Mouse (Mus musculus) splenic B cell, adult 2 months (primary cell): ENCODE data around the gene Fam25c.

ENCODE experiments used
- DNase-seq: peaks from one replicate; pipeline ENCODE4 v3.0.0-alpha.2; 2011; ENCODE audit warnings: low read depth, low spot score
- H3K27me3 ChIP-seq: 2 replicates; pipeline ENCODE4 v1.6.1; 2012; ENCODE audit warnings: mild to moderate bottlenecking, low read length, moderate library complexity, mixed read lengths; ENCODE audit not compliant: control insufficient read depth, poor library complexity, insufficient read depth, severe bottlenecking
- H3K36me3 ChIP-seq: 2 replicates; pipeline ENCODE4 v1.6.1; 2012; ENCODE audit warnings: mild to moderate bottlenecking, low read length, moderate library complexity, mixed read lengths; ENCODE audit not compliant: control insufficient read depth, poor library complexity, insufficient read depth, severe bottlenecking

The Fam25c gene

GRCm38 (mm10) chr14:34353326-34353725, 1.9 kb downstream of the Fam25c start:
- no peaks in the 10 kb centered on the region for H3K36me3 ChIP-seq
- no peaks in the 10 kb centered on the region for H3K27me3 ChIP-seq
- no peak for DNase-seq

GRCm38 (mm10) chr14:34352523-34352922, 2.7 kb downstream of the Fam25c start:
- DNase-seq: no peak
- H3K27me3 ChIP-seq: no peaks in the 10 kb centered on the region

GRCm38 (mm10) chr14:34351660-34352059, 3.6 kb downstream of the Fam25c start:
- H3K36me3 ChIP-seq: no peaks in the 10 kb centered on the region
- no peaks in the 10 kb centered on the region for H3K27me3 ChIP-seq
- no peak for DNase-seq

More at GRCm38 (mm10) chr14:34352523-34352922, 2.7 kb downstream of the Fam25c start:
- no peaks in the 10 kb centered on the region for H3K36me3 ChIP-seq

- no peaks in the 10 kb centered on the region for H3K27me3 ChIP-seq
- DNase-seq: no peak
Measured at GRCm38 (mm10) chr14:34349007-34349406, 6.2 kb downstream of the Fam25c start.

GRCm38 (mm10) chr14:34348301-34348700, 6.9 kb downstream of the Fam25c start:
- no peaks in the 10 kb centered on the region; the same call in 1 of the 2 replicates for H3K36me3 ChIP-seq
- DNase-seq: no peak
- H3K27me3 ChIP-seq: no peaks in the 10 kb centered on the region

More at GRCm38 (mm10) chr14:34349007-34349406, 6.2 kb downstream of the Fam25c start:
- no peaks in the 10 kb centered on the region; the same call in 1 of the 2 replicates for H3K36me3 ChIP-seq

- DNase-seq: no peak
- Histone ChIP-seq H3K36me3 (peaks cover 2% of the 10 kb centered on the region), H3K27me3 (no peaks in the 10 kb centered on the region)
Measured at GRCm38 (mm10) chr14:34347084-34347483, 8.1 kb downstream of the Fam25c start.

- no peak for DNase-seq
- Histone ChIP-seq H3K36me3 (peaks cover 2% of the 10 kb centered on the region), H3K27me3 (no peaks in the 10 kb centered on the region)
Measured at GRCm38 (mm10) chr14:34345771-34346566, 9.3 kb downstream of the Fam25c start.

GRCm38 (mm10) chr14:34344361-34344760, 10.9 kb downstream of the Fam25c start:
- no peaks in the 10 kb centered on the region for H3K27me3 ChIP-seq
- peaks cover 8% of the 10 kb centered on the region for H3K36me3 ChIP-seq
- DNase-seq: no peak

- DNase-seq: no peak
- no peaks in the 10 kb centered on the region for H3K27me3 ChIP-seq
- peaks cover 8% of the 10 kb centered on the region for H3K36me3 ChIP-seq
Measured at GRCm38 (mm10) chr14:34343078-34343477, 12.2 kb downstream of the Fam25c start.

- Histone ChIP-seq H3K27me3 (no peaks in the 10 kb centered on the region), H3K36me3 (peaks cover 13% of the 10 kb centered on the region)
- DNase-seq: no peak
Measured at GRCm38 (mm10) chr14:34341993-34342392, 13.2 kb downstream of the Fam25c start.

GRCm38 (mm10) chr14:34339446-34339845, 15.8 kb downstream of the Fam25c start:
- H3K27me3 ChIP-seq: no peaks in the 10 kb centered on the region
- no peak for DNase-seq
- H3K36me3 ChIP-seq: peaks cover 16% of the 10 kb centered on the region

- no peaks in the 10 kb centered on the region for H3K27me3 ChIP-seq
- peaks cover 16% of the 10 kb centered on the region for H3K36me3 ChIP-seq
- DNase-seq: no peak
Measured at GRCm38 (mm10) chr14:34332476-34332875, 22.8 kb downstream of the Fam25c start.

- no peaks in the 10 kb centered on the region for H3K27me3 ChIP-seq
- H3K36me3 ChIP-seq: peaks cover 14% of the 10 kb centered on the region
- DNase-seq: no peak
Measured at GRCm38 (mm10) chr14:34331886-34332285, 23.3 kb downstream of the Fam25c start.

- H3K27me3 ChIP-seq: no peaks in the 10 kb centered on the region
- peaks cover 12% of the 10 kb centered on the region for H3K36me3 ChIP-seq
- DNase-seq: no peak
Measured at GRCm38 (mm10) chr14:34330657-34331158, 24.5 kb downstream of the Fam25c start.

GRCm38 (mm10) chr14:34327618-34328017, 27.6 kb downstream of the Fam25c start:
- H3K27me3 ChIP-seq: no peaks in the 10 kb centered on the region
- no peak for DNase-seq
- H3K36me3 ChIP-seq: peaks cover 19% of the 10 kb centered on the region
